ENCODE assay signal across 8 mouse cellular contexts in the genomic region with DNA sequence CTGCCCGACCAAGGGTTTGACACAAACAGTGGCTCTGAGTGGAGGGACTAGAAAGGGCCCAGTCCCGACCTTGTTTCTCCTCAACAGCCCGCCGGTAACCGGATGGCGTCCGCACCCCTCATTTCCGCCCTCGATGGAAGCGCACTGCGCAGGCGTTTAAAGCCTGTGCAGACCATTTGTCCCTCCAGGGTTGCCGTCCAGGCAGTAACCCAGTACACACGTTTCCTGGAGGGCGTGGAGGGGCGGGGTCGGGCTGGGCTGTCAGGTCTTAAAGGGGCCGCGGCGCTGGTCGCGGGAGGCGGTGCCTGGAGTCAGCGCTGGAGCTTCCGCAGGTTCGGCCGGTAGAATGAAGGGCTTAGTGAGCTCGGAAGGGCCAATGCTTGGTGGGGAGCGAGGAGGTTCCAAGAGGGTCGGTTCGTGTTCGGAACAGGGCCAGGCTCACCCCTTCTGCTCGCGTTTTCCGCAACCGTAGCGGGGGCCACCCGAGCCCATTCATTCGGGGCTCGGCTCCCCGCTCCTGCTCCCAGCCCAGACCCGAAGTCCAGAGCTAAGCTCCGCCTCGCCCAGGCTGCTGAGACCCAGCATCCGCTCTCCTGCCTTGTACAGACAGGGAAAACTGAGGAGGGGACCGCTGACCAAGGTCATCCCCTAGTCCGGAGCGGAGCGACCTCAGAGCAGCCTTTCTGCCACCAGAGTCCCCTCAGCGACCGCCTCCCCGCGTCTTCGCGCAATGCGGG. TPM values are rescaled to one million over a fixed set of nuclear protein-coding genes. Genes with fewer than 3 reads are reported as not detected.
DNase-seq lines count a peak whose midpoint lies in the region; ATAC-seq and TF ChIP-seq lines count a peak whose summit lies in the region.

Gene Gale, plus strand, starts transcription at position 271 of the 737 bp plus-strand sequence.

- no peaks in the 10 kb centered on the region for H3K79me2 ChIP-seq in heart, adult 2 months (replicated peaks; ENCODE audit: control insufficient read depth, insufficient read depth, low read length)

- peak within 1 kb of the TSS; percentile 75 for H3K9ac ChIP-seq in embryonic facial prominence, embryonic 14.5 days (ENCODE audit: low read depth, low read length)
- H3K9ac ChIP-seq in heart, adult 2 months (ENCODE audit: low read depth, low read length): peak within 1 kb of the TSS; percentile 86
- peak within 1 kb of the TSS; percentile 85 for H3K9ac ChIP-seq in limb, embryonic 15.5 days

- peak; percentile 99 for TF ChIP-seq POLR2A in heart, adult 2 months (IDR thresholded peaks at IDR 0.05; ENCODE audit: insufficient read depth, low read depth, low read length)

- DNase-seq in 416B (ENCODE audit: low read depth): peak; percentile 99
- DNase-seq in adrenal gland, postnatal 4 days (ENCODE audit: low spot score in 2 of 2): peak; percentile 83 to 88
- DNase-seq in embryonic facial prominence, embryonic 14.5 days (ENCODE audit: low spot score): peak; percentile 99
- DNase-seq in heart, adult 2 months: peak; percentile 96
- DNase-seq in kidney, adult 8-10 months: peak; percentile 94
- DNase-seq in monocyte, adult 2 months (ENCODE audit: low read depth in 1 of 2, low spot score in 2 of 2): peak; percentile 74 to 84
- DNase-seq in spleen, postnatal 36 days (ENCODE audit: low spot score in 2 of 2): peak; percentile 96

- peak within 1 kb of the TSS; percentile 96 for H3K4me2 ChIP-seq in embryonic facial prominence, embryonic 14.5 days (ENCODE audit: low read depth, low read length)
- H3K4me2 ChIP-seq in limb, embryonic 15.5 days: peak within 1 kb of the TSS; percentile 92

- peaks cover 61% of the 10 kb centered on the region for H3K36me3 ChIP-seq in embryonic facial prominence, embryonic 14.5 days (ENCODE audit: control insufficient read depth, insufficient read depth, low read length)
- H3K36me3 ChIP-seq in heart, adult 2 months (ENCODE audit: control insufficient read depth, insufficient read depth, low read length): no peaks in the 10 kb centered on the region
- H3K36me3 ChIP-seq in limb, embryonic 15.5 days: peaks cover 67% of the 10 kb centered on the region

- ATAC-seq in embryonic facial prominence, embryonic 14.5 days (ENCODE audit: low read depth): peak; percentile 96
- peak; percentile 85 for ATAC-seq in limb, embryonic 15.5 days (ENCODE audit: insufficient number of reproducible peaks, low FRiP score, low TSS enrichment, low read depth)

- WGBS in embryonic facial prominence, embryonic 14.5 days: 0% methylated on average over 34 of the region's 56 CpGs
- WGBS in heart, adult 2 months: under 1% methylated on average over 56 of the region's 56 CpGs
- WGBS in limb, embryonic 15.5 days: under 1% methylated on average over 56 of the region's 56 CpGs

- H3K9me3 ChIP-seq in embryonic facial prominence, embryonic 14.5 days (ENCODE audit: control insufficient read depth, low read length): no peaks in the 10 kb centered on the region
- H3K9me3 ChIP-seq in limb, embryonic 15.5 days: no peaks in the 10 kb centered on the region

- no peak for TF ChIP-seq CTCF in heart, adult 2 months (IDR thresholded peaks at IDR 0.05)

- peak within 1 kb of the TSS; percentile 85 for H3K27ac ChIP-seq in embryonic facial prominence, embryonic 14.5 days (replicated peaks; ENCODE audit: low read depth, low read length)
- peak within 1 kb of the TSS; percentile 100 for H3K27ac ChIP-seq in heart, adult 2 months
- peak within 1 kb of the TSS; percentile 93 for H3K27ac ChIP-seq in limb, embryonic 15.5 days

- H3K27me3 ChIP-seq in embryonic facial prominence, embryonic 14.5 days (replicated peaks; ENCODE audit: control insufficient read depth, insufficient read depth, low read length): no peaks in the 10 kb centered on the region
- no peaks in the 10 kb centered on the region for H3K27me3 ChIP-seq in heart, adult 2 months (ENCODE audit: control insufficient read depth, insufficient read depth, low read length)
- H3K27me3 ChIP-seq in limb, embryonic 15.5 days: no peaks in the 10 kb centered on the region

- intact Hi-C loops in heart, adult 2 months (cut with DNase I): loop anchor here (2.0 to 5.0 kb wide), 3 partner anchors 43 to 89 kb away; partner anchors contain the start of genes Eloa, Fuca1 and Rpl11

- TF ChIP-seq EP300 in heart, adult 2 months (IDR thresholded peaks at IDR 0.05; ENCODE audit: insufficient read depth, low read depth, low read length): peak; percentile 99

- H3K4me1 ChIP-seq in embryonic facial prominence, embryonic 14.5 days (ENCODE audit: control insufficient read depth, insufficient read depth, low read length): no peaks in the 10 kb centered on the region
- H3K4me1 ChIP-seq in heart, adult 2 months (ENCODE audit: control insufficient read depth, insufficient read depth, low read length): peaks cover 2% of the 10 kb centered on the region
- peaks cover 25% of the 10 kb centered on the region for H3K4me1 ChIP-seq in limb, embryonic 15.5 days

- H3K4me3 ChIP-seq in embryonic facial prominence, embryonic 14.5 days (ENCODE audit: low read depth, low read length): peak within 1 kb of the TSS; percentile 61
- H3K4me3 ChIP-seq in heart, adult 2 months: peak within 1 kb of the TSS; percentile 59
- H3K4me3 ChIP-seq in limb, embryonic 15.5 days: peak within 1 kb of the TSS; percentile 77

RNA-seq across cellular contexts. Expression of gene Gale, which starts in this region (rescaled TPM):
- 10 to 100 TPM; 17.7 to 24.6 TPM for total RNA-seq in adrenal gland, postnatal 4 days (2021)
- 50.5 and 56.1 TPM in 2 replicates for polyA plus RNA-seq in embryonic facial prominence, embryonic 14.5 days (2014; fragmentation: Nextera tagmentation; extraction: Ambion mirVana)
- 1 to 10 TPM; 1.6 to 2.0 TPM for total RNA-seq in heart, adult 2 months (2021)
- polyA plus RNA-seq in heart, adult 2 months (2012; rRNA removed): 4.6 TPM in 2 replicates
- polyA plus RNA-seq in limb, embryonic 15.5 days (2015; fragmentation: Nextera tagmentation; extraction: Ambion mirVana): 58.2 and 66.7 TPM in 2 replicates

Comparison
In these comparisons a context has a peak if more than half of its experiments do, and no peak if none do; other contexts are left out.
1. Peak in every context shown above with its lines: DNase-seq, ATAC-seq, H3K4me3 ChIP-seq and H3K27ac ChIP-seq.
2. RNA of gene Gale (total RNA-seq): 17.7 to 24.6 TPM in adrenal gland, postnatal 4 days; 1.6 to 2.0 TPM in heart, adult 2 months; every median in the first group is over 4 times any median in the second.